Mouse (Mus musculus) midbrain, embryonic 12.5 days (tissue): ENCODE measurements at regions not wholly inside any gene's neighbourhood (a gene's known extent, or its start where the extent isn't known, plus 50 kb on each side); places are given as distances from the start of the nearest gene placed in this dataset.

ENCODE experiments used
- ATAC-seq: fragments of 200-750 bp; cut with Nextera tagmentation; 2 replicates; pipeline ENCODE4 v1.8.0; 2017; ENCODE audit warnings: low read depth, moderate TSS enrichment, moderate library complexity; ENCODE audit not compliant: low FRiP score
- H3K27ac ChIP-seq: fragments of 300-500 bp; sonication (generic); replicated peaks from 2 replicates; pipeline ENCODE4 v1.5.1; 2016; ENCODE audit warnings: mild to moderate bottlenecking
- H3K27me3 ChIP-seq: fragments of 300-500 bp; sonication (generic); 2 replicates; pipeline ENCODE4 v1.6.1; 2016; ENCODE audit warnings: mild to moderate bottlenecking
- H3K36me3 ChIP-seq: fragments of 300-500 bp; sonication (generic); 2 replicates; pipeline ENCODE4 v1.6.1; 2016
- H3K4me1 ChIP-seq: fragments of 300-500 bp; sonication (generic); 2 replicates; pipeline ENCODE4 v1.6.1; 2016
- H3K4me2 ChIP-seq: fragments of 300-500 bp; sonication (generic); replicated peaks from 2 replicates; pipeline ENCODE4 v1.6.1; 2016; ENCODE audit warnings: mild to moderate bottlenecking, moderate library complexity
- H3K4me3 ChIP-seq: fragments of 300-500 bp; sonication (generic); 2 replicates; pipeline ENCODE4 v1.5.1; 2016; ENCODE audit warnings: mild to moderate bottlenecking
- H3K9ac ChIP-seq: fragments of 300-500 bp; sonication (generic); replicated peaks from 2 replicates; pipeline ENCODE4 v1.6.1; 2016; ENCODE audit warnings: mild to moderate bottlenecking, moderate library complexity
- H3K9me3 ChIP-seq: fragments of 300-500 bp; sonication (generic); 2 replicates; pipeline ENCODE4 v1.6.1; 2016; ENCODE audit warnings: mild to moderate bottlenecking
- WGBS: fragments of 180-500 bp; shearing (Covaris S2); methylation state at CpG from one replicate; pipeline ENCODE4 v1.1.7; 2016; 5-methylcytosine and 5-hydroxymethylcytosine counted together

DNA sequence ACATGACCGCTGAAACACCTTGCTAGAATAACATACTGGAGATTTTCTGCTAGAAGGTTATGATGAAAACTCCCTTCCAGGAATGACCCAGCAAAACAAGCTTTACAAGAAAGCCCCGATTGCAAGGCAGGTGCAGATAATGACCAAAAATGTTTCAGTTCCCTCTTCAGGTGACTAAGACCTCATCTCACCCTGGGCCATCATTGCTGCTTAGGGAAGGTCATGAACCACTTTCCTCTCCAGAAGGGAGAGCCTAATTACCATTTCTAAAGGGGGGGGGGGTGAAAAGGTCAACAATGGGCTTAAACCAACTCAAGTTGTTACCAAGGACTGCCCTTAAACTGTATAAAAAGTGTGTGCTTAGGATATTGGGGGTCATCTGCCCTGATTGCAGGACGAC is 59.8 kb upstream of the Speer4c start:
- Histone ChIP-seq H3K4me1 (no peaks in the 10 kb centered on the region), H3K4me2 (no peak overlapping the region), H3K27me3 (no peaks in the 10 kb centered on the region), H3K4me3 (no peak overlapping the region), H3K9me3 (no peaks in the 10 kb centered on the region), H3K36me3 (no peaks in the 10 kb centered on the region), H3K27ac (no peak overlapping the region), H3K9ac (no peak overlapping the region)
- ATAC-seq = no peak
- 39% methylated on average over 3 of the region's 3 CpGs for WGBS

DNA sequence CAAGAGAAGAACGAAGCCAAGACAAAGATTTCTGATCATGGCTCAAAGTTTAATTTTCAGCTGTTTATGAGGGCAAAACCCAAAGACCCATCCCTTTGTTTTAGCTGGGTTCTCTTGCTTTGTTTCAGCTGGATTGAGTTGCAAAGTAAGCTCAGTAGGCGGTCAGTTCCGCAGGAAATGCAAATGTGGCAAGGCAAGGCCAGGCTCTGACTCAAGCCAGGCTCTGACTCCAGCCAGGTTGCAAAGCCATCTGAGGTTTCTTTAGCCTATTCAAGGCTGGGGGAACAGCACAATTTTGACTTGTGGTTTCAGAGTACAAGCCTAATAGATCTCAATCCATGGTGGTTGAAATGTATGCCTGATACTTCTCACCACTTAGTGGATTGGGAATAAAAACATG is 60.5 kb upstream of the Speer4c start:
- Histone ChIP-seq H3K27me3 (no peaks in the 10 kb centered on the region), H3K9me3 (no peaks in the 10 kb centered on the region), H3K9ac (no peak overlapping the region), H3K36me3 (no peaks in the 10 kb centered on the region), H3K4me3 (no peak overlapping the region), H3K4me1 (no peaks in the 10 kb centered on the region), H3K27ac (no peak overlapping the region), H3K4me2 (no peak overlapping the region)
- no peak for ATAC-seq
- WGBS = 15% methylated on average over 3 of the region's 3 CpGs

DNA sequence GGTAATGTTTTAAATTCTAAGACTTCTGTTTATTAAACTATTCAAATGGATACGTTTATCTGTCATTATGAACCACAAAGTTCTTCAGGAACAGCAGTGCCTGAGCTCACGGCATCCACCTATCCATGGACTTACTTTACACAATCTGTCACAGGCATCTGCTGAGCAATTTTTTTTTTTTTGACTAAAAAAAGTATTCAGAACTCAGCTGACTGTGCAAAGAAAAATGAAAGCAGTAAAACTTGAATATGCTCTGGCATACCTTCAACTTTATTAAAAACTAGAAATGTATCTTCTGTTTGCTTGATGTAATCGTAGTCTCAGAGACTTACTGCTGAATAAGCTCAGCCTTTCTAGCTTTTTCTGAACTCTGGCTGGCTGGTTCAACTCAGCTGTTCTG is 62.0 kb upstream of the Speer4c start:
- Histone ChIP-seq H3K9me3 (no peaks in the 10 kb centered on the region), H3K9ac (no peak overlapping the region), H3K27ac (no peak overlapping the region), H3K4me2 (no peak overlapping the region), H3K27me3 (no peaks in the 10 kb centered on the region), H3K4me3 (no peak overlapping the region), H3K4me1 (no peaks in the 10 kb centered on the region), H3K36me3 (no peaks in the 10 kb centered on the region)
- WGBS = 86% methylated on average over 3 of the region's 3 CpGs
- ATAC-seq = no peak

DNA sequence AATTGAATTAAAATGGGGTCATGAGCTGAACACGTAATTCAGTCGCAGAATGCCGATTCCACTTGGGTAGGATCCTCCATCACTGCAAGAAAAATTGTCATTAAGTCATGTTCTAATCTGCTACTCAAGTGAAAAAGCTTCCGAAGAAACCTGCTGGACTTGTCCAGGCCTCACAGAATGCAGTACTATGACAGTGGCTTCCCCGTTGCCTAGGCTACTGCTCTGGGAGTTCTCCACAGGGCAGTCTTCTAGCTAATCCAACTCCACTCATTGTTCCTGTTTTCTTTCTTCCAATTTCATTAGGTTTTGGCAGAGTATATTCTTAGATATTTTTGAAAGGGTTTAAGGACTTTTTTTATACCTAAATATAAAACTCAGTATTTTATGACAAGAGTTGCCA is 89.5 kb upstream of the Speer4c start:
- Histone ChIP-seq H3K27me3 (no peaks in the 10 kb centered on the region), H3K27ac (no peak overlapping the region), H3K4me3 (no peak overlapping the region), H3K9ac (no peak overlapping the region), H3K4me2 (no peak overlapping the region), H3K36me3 (no peaks in the 10 kb centered on the region), H3K9me3 (no peaks in the 10 kb centered on the region), H3K4me1 (no peaks in the 10 kb centered on the region)
- ATAC-seq = no peak
- WGBS = 64% methylated on average over 5 of the region's 5 CpGs

DNA sequence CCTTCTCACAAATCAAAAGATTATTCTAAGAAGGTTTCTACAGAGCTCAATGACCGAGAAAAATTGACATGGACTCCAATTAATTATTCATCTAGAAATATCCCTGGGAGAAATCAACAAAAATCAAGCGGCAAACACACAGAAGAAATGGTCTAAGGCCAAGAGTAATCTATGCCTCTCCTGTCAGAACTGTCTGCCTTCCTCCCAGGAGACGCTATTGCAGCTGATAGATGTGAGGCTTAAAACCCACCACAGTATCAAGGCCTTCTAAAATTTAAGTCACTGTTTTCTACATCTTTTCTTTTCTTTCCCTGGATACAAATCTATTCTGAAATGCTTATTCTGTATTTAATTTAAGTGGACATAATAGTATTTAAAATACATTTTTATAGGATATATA is 102.8 kb upstream of the Speer4c start:
- no peaks in the 10 kb centered on the region for H3K27me3 ChIP-seq
- no peak overlapping the region; the same call in 1 of the 2 replicates for H3K27ac ChIP-seq
- H3K4me1 ChIP-seq = no peaks in the 10 kb centered on the region
- no peak overlapping the region for H3K4me2 ChIP-seq
- H3K9me3 ChIP-seq = no peaks in the 10 kb centered on the region
- 59% methylated on average over 3 of the region's 3 CpGs for WGBS
- H3K36me3 ChIP-seq = no peaks in the 10 kb centered on the region
- no peak for ATAC-seq
- H3K4me3 ChIP-seq = no peak overlapping the region
- H3K9ac ChIP-seq = no peak overlapping the region

DNA sequence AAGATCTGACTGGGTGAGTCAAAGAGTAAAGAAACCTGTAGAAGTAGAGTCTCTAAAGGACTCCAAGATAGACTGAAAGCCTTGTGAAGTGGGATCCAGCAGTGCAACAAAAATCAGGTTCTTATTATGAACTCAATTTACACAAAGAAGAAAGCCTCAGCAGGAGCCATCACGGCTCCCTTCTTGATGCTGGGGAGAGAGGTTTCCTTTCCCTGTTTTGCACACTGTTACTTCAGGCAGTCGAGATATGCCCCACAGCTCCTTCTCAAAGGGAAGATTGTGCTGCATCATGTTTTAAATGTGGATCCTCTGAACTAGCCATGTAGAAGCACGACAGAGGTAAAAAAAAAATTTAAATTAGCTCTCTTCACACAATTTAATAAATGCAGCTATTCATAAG is 103.3 kb upstream of the Speer4c start:
- peak overlapping the region; percentile 54 for H3K27ac ChIP-seq
- no peak overlapping the region for H3K4me2 ChIP-seq
- H3K4me3 ChIP-seq = no peak overlapping the region
- 23% methylated on average over 3 of the region's 3 CpGs for whole genome bisulfite sequencing
- no peaks in the 10 kb centered on the region for H3K36me3 ChIP-seq
- H3K27me3 ChIP-seq = no peaks in the 10 kb centered on the region
- H3K9ac ChIP-seq = no peak overlapping the region
- ATAC-seq = no peak
- H3K4me1 ChIP-seq = no peaks in the 10 kb centered on the region
- H3K9me3 ChIP-seq = no peaks in the 10 kb centered on the region

DNA sequence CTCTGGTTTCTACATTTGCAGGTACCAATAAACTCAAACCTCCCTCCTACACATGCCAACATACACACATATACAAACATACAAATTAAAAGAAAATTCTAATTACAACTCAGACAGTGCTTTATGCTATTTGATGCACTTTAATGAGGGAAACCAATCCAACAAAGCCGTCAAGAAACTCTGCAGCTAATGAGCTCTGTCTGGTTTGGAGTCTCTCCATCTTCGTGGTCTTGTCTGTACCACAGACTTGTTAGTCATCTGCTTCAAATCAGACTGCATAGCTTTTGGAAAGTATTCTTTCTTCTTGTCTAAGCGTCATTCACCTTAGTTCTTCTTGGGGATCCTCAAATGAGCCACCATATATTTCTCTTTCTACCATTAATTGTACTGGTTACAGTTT is 108.9 kb upstream of the Speer4c start:
- Histone ChIP-seq H3K9ac (no peak overlapping the region), H3K4me3 (no peak overlapping the region), H3K27me3 (no peaks in the 10 kb centered on the region), H3K27ac (no peak overlapping the region), H3K4me1 (no peaks in the 10 kb centered on the region), H3K36me3 (no peaks in the 10 kb centered on the region), H3K4me2 (no peak overlapping the region), H3K9me3 (no peaks in the 10 kb centered on the region)
- 88% methylated on average over 3 of the region's 3 CpGs for WGBS
- no peak for ATAC-seq

DNA sequence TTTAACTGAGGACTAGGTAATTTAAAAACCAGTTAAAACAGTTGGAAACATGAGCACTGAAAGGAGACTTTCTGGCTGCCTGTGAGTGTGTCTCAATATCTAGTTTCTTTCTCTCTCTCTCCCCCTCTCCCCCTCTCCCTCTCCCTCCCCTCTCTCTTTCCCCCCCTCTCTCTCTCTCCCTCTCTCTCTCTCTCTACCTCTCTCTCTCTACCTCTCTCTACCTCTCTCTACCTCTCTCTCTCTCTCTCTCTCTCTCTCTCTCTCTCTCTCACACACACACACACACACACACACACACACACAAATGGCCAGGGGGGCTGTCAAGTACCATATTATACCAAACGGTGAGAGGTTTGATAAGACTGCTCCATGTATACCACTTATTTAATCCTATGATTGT is 103.0 kb upstream of the Cacna2d1 start:
- no peaks in the 10 kb centered on the region for H3K4me1 ChIP-seq
- no peak overlapping the region for H3K4me3 ChIP-seq
- no peak overlapping the region for H3K9ac ChIP-seq
- H3K4me2 ChIP-seq = no peak overlapping the region
- no peak overlapping the region for H3K27ac ChIP-seq
- WGBS = 79% methylated on average over 1 of the region's 1 CpGs
- H3K36me3 ChIP-seq = no peaks in the 10 kb centered on the region
- ATAC-seq = no peak
- no peaks in the 10 kb centered on the region for H3K27me3 ChIP-seq
- H3K9me3 ChIP-seq = no peaks in the 10 kb centered on the region

DNA sequence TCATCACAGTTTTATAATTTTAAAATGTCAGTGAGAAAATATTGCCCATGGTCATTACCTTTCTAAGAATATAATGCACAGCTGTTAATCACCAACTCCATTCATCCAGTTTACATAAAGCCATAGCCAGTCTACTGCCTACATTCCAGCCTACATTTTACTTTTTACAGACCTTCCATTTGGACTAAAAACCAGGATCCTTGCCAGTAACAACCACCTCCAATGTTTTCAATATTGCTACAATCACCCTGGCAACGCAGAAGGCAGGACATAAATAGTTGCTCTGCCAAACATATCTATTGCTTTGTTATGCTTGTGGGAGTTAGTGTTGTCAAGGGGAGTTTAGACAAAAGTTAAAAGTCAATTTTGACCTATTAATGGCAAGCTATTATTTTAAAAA is 102.2 kb upstream of the Cacna2d1 start:
- no peak for ATAC-seq
- H3K4me3 ChIP-seq = no peak overlapping the region
- H3K9me3 ChIP-seq = no peaks in the 10 kb centered on the region

DNA sequence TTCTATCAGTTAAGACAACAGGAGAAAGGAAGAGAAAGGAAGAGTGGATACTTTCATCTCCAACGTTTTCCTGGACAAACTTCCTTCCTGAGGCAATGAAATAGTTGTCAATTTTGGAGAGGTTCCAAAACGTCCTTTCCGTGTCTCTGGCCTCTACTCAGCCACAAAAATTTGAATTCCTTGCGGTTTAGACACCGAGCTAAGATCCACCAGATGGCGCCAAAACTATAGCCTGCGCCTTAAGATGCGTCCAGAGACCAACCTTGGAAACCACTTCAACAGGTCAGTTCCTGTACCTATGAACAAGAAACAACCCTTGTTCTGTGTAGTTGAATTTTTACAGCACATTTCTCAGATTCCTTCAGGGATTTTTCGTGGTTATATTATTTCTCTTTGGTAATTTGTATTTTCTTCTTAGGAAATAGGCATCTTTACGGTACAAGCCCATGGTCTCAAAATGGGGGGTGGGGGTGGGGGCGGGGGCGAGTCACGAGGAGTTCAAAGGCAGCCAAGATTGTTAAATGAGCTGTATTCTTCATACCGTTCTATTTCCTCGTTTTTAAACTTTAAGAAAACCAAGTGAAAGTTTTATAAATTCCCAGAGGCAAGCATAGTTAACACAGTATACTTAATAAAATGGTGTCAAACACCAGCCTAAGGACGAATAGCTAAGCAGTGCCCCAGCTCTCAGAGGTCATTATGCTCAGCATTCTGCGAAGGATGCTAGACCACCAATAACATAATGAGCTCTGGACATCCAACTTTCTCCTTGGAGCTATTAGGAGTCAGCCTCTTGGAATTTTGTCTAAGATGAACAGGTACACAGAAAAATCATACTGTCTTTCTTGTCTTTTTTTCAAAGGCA is 96.2 kb upstream of the Cacna2d1 start:
- peak; percentile 84 for ATAC-seq
- 37% methylated on average over 17 of the region's 17 CpGs for WGBS
- H3K36me3 ChIP-seq = no peaks in the 10 kb centered on the region

More for the DNA sequence above, 102.2 kb upstream of the Cacna2d1 start:
- H3K27me3 ChIP-seq = no peaks in the 10 kb centered on the region
- H3K9ac ChIP-seq = no peak overlapping the region
- H3K4me2 ChIP-seq = no peak overlapping the region
- no peak overlapping the region for H3K27ac ChIP-seq
- H3K36me3 ChIP-seq = no peaks in the 10 kb centered on the region
- H3K4me1 ChIP-seq = no peaks in the 10 kb centered on the region
- WGBS = 89% methylated on average over 1 of the region's 1 CpGs

DNA sequence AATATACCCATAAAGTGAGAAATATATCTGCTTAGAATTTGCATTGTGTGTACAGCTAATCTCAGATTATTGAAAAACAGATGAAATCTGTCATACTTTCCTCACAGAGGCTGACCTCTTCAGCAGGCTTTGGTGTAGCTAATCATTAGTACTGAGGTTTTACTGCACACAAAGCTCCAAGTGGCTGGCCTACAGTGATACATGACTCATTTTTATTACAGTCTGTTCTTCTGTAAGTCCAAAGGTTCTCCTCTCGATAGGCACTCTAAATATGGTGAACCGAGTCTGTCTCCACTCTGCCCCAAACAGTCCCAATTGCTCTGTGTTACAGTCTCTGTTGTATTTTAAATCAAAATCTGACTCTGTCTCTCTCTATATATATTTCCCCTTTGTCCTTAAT is 87.7 kb upstream of the Cacna2d1 start:
- no peak overlapping the region for H3K9ac ChIP-seq
- no peak overlapping the region for H3K27ac ChIP-seq
- H3K36me3 ChIP-seq = no peaks in the 10 kb centered on the region
- no peak for ATAC-seq
- H3K4me1 ChIP-seq = 0 out of 2 replicates have a peak, but pooled peaks cover 5% of the 10 kb centered on the region
- H3K9me3 ChIP-seq = no peaks in the 10 kb centered on the region
- WGBS = 82% methylated on average over 2 of the region's 2 CpGs
- no peaks in the 10 kb centered on the region for H3K27me3 ChIP-seq
- no peak overlapping the region for H3K4me2 ChIP-seq
- no peak overlapping the region for H3K4me3 ChIP-seq

More for the DNA sequence above, 96.2 kb upstream of the Cacna2d1 start:
- no peaks in the 10 kb centered on the region for H3K9me3 ChIP-seq
- no peaks in the 10 kb centered on the region for H3K4me1 ChIP-seq
- no peak overlapping the region for H3K9ac ChIP-seq
- no peaks in the 10 kb centered on the region for H3K27me3 ChIP-seq
- H3K4me2 ChIP-seq = no peak overlapping the region
- H3K27ac ChIP-seq = no peak overlapping the region
- H3K4me3 ChIP-seq = no peak overlapping the region

DNA sequence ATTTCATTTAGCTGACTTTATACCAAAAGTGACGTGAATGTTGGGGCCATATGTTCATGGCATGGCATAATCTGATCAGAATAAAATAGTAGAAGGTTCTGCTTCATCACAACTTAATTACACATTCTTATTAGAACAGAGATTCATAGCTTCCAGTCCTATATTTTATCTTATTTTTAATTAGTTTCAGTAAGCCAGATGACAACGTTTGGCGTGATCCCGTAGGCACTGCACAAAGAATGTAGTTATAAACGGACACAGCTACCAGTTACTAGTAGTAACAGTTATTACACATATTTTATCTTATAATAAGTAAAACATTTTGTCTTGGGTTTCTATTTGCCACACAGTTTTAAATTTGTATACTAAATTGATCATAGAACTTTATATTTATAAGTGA is 85.0 kb upstream of the Cacna2d1 start:
- 81% methylated on average over 5 of the region's 5 CpGs for WGBS

More for the DNA sequence above, 85.0 kb upstream of the Cacna2d1 start:
- no peak overlapping the region for H3K4me2 ChIP-seq
- H3K9ac ChIP-seq = no peak overlapping the region
- no peak overlapping the region for H3K4me3 ChIP-seq
- no peaks in the 10 kb centered on the region for H3K27me3 ChIP-seq
- H3K36me3 ChIP-seq = no peaks in the 10 kb centered on the region
- no peak; the same call in 1 of the 2 replicates for ATAC-seq
- H3K4me1 ChIP-seq = 0 out of 2 replicates have a peak, but pooled peaks cover 5% of the 10 kb centered on the region
- H3K9me3 ChIP-seq = no peaks in the 10 kb centered on the region
- H3K27ac ChIP-seq = no peak overlapping the region
